Mouse (Mus musculus) myocyte (in vitro differentiated cells): ENCODE results near the gene Plxnb1.

Experiments used
- CEBPB ChIP-seq: IDR thresholded peaks from 2 replicates; pipeline ENCODE4 v1.6.1; 2011; ENCODE audit warnings: mild to moderate bottlenecking, moderate library complexity; ENCODE audit not compliant: poor library complexity, insufficient read depth, severe bottlenecking
- POLR2A ChIP-seq: IDR thresholded peaks from one replicate; pipeline ENCODE4 v1.6.1; 2011; ENCODE audit warnings: low read depth, mild to moderate bottlenecking, control low read depth, moderate library complexity; ENCODE audit not compliant: insufficient read length
- TCF12 ChIP-seq: IDR thresholded peaks from one replicate; pipeline ENCODE4 v1.6.1; 2011; ENCODE audit warnings: mild to moderate bottlenecking, control low read depth; ENCODE audit not compliant: poor library complexity, insufficient read depth, severe bottlenecking

DNA sequence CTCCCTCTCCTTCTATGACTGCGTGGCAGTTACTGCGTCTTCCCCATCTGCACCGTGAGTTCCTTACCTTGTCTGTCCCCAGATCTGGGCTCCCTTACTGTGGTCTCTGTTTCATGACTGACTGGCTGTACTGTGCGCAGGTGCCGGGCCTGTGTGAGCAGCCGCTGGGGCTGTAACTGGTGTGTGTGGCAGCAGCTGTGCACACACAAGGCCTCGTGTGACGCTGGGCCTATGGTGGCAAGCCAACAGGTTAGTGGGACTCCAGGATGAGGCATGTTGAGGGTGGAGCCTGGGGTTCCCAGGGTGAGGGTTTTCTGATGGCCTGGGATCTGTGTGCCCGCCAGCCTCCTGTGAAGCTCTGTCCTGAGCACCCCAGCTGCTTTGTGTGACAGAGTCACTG lies 8.9 kb downstream of the Plxnb1 start:
- TF ChIP-seq CEBPB (no peak), TCF12 (no peak), POLR2A (no peak)
